Mouse (Mus musculus): ENCODE data around the gene Zfp697. TPM values are rescaled to one million over a fixed set of nuclear protein-coding genes. Genes with fewer than 3 reads are reported as not detected.
"Not testable (repeated sequence)": the region's sequence is repeated elsewhere in the genome, so short reads cannot be mapped to it uniquely, and the experiment has no call there.

Zfp697 gene
- polyA plus RNA-seq, 1 experiment from 2014 or later, result 7.9 TPM

DNA sequence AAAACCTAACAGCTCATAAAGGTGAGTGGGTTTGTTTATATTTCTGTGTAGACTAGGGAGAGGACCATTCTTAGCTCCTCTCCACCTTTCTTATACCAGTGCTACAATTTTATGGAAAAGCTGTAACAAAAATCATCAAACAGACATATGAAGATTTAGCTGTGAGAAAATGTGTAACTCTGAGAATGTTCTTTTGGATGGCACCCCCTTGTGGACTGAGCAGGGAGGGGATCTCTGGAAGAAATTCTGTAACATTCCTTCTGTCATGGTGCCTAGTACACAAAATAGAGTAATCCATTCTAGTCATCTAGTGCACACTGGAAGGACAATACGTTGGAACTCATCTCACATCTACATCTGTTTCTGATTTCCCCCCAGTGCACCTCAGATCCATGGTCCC lies 358.8 kb downstream of the Zfp697 start:
- 58% methylated on average over 1 of the region's 1 CpGs for WGBS
- not testable (repeated sequence) for H3K4me1 ChIP-seq; H3K4me3 ChIP-seq; H3K27me3 ChIP-seq; ATAC-seq (ENCODE audit: borderline replicate concordance, extremely low read depth, low FRiP score, low TSS enrichment); H3K9ac ChIP-seq; H3K9me3 ChIP-seq; H3K27ac ChIP-seq; H3K36me3 ChIP-seq; H3K4me2 ChIP-seq

DNA sequence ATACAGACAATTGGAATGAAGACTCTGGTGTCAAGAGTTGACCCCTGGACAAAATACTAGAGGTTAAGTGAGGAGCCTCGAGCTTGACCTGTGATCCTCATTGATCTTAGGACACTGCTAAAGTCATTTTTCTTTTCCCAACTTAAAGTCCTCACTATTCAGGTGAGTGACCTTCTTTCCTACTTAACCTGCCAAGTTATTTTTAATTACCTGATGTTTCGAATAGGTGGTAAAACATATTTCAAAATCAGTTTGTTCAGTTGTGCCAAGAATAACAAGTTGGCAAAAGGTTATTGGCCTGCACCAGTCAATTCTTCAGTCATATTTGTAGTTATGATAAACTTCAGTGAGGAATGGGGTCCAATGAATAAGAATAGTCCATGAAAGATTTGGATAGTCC lies 369.9 kb downstream of the Zfp697 start:
- H3K36me3 ChIP-seq, result no peaks in the 10 kb centered on the region
- no peak overlapping the region for H3K9ac ChIP-seq
- ATAC-seq (ENCODE audit: borderline replicate concordance, extremely low read depth, low FRiP score, low TSS enrichment), result no peak
- no peak overlapping the region for H3K27ac ChIP-seq
- H3K4me2 ChIP-seq, result no peak overlapping the region
- H3K27me3 ChIP-seq, result no peaks in the 10 kb centered on the region
- H3K4me1 ChIP-seq, result no peaks in the 10 kb centered on the region
- H3K9me3 ChIP-seq, result no peaks in the 10 kb centered on the region
- no peak overlapping the region for H3K4me3 ChIP-seq
- WGBS, result 56% methylated on average over 2 of the region's 2 CpGs

DNA sequence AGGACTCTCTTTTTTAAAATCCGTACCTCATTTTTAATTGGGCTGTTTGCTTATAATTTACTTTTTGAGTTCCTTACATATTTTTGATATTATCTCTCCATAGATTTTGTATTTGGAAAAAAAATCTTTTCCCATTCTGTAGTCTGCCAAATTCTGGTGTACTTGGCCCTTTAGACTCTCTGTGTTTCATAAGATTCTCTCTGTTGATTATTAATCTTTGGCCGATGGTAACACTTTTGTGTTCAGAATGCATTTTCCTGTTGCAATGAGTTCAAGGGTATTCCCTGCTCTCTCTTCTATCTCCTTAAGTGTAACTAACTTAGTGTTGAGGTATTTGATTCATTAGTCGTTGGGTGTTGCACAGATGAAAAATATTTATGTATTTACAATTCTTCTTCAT lies 374.6 kb downstream of the Zfp697 start:
- no peak for ATAC-seq (ENCODE audit: borderline replicate concordance, extremely low read depth, low FRiP score, low TSS enrichment)
- Histone ChIP-seq H3K36me3 (no peaks in the 10 kb centered on the region), H3K4me2 (no peak overlapping the region), H3K9me3 (no peaks in the 10 kb centered on the region), H3K4me1 (no peaks in the 10 kb centered on the region), H3K27ac (no peak overlapping the region), H3K4me3 (no peak overlapping the region), H3K9ac (no peak overlapping the region), H3K27me3 (no peaks in the 10 kb centered on the region)
- 77% methylated on average over 3 of the region's 3 CpGs for WGBS

DNA sequence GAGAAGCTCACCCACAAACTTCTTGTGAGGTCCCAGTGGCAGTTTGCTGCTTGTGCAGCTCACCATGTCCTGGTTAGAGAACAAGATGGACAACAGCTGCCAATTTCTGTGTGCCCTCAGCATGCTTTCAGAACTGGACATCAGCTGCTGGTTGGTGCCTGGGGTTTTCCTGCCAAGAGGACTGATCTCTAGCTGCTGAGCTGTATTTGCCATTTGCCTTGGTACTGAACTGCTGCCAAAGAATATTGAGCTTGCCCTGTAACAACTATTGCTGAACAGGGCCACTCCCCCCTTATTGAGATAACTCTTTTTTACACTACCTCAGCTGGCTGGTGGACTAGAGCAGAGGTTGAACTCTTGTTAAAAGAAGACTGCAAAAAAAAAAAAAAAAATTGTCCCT lies 381.9 kb downstream of the Zfp697 start:
- Histone ChIP-seq H3K27ac (no peak overlapping the region), H3K9ac (no peak overlapping the region), H3K36me3 (no peaks in the 10 kb centered on the region), H3K27me3 (no peaks in the 10 kb centered on the region), H3K4me3 (no peak overlapping the region), H3K4me2 (no peak overlapping the region), H3K4me1 (no peaks in the 10 kb centered on the region), H3K9me3 (no peaks in the 10 kb centered on the region)
- ATAC-seq (ENCODE audit: borderline replicate concordance, extremely low read depth, low FRiP score, low TSS enrichment), result no peak

DNA sequence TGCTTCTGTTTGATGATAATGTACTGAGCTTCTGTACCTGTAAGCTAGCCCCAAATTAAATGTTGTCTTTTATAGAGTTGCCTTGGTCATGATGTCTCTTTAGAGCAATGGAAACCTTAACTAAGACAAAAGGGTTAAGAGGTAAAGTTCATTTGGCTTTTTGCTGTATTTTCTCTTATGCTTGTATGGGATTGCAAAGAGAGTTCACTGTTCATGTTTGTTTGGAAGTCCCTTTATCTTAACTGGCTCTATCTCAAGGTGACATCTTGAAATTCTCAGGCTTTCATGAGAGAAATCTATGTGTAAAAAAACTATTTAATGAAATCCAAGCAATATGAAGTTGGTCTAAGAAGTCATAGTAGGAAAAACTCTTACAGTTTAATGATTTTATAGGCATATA lies 398.7 kb downstream of the Zfp697 start:
- H3K27me3 ChIP-seq, result no peaks in the 10 kb centered on the region
- no peaks in the 10 kb centered on the region for H3K4me1 ChIP-seq
- no peaks in the 10 kb centered on the region for H3K36me3 ChIP-seq
- no peak overlapping the region for H3K27ac ChIP-seq
- no peaks in the 10 kb centered on the region for H3K9me3 ChIP-seq
- H3K4me2 ChIP-seq, result no peak overlapping the region
- no peak overlapping the region for H3K9ac ChIP-seq
- ATAC-seq (ENCODE audit: borderline replicate concordance, extremely low read depth, low FRiP score, low TSS enrichment), result no peak
- H3K4me3 ChIP-seq, result no peak overlapping the region

DNA sequence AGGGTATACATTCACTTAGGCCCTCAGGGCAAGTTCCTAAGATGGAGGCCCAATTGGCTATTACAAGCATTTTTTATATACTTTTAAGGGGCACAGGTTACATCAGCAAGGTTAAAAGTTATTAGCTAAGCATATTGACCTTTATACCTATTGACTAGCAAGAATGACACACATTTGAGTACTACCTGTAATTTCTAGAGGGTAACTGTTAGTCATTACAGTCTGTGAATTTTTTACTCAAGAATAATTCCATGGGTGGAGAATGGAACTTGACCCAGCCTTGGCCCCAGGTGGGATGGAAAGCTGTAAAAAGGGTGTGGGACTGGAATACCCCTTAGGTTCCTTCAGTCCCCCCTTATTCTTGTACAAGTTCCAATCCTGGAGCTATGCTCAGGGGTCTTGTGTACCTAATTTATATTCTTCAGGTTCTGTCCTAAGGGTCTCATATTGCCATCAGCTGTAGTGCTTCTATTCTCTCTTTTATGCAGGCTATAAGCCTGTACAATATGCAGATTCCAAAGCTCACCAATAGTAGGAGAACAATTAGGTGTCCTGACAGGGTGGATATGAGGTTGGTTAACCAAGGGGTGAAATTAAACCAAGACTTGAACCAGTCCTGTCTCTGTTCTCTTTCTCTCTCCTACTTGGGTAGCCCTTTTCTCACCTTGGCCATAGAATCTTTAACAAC lies 400.1 kb downstream of the Zfp697 start:
- Histone ChIP-seq H3K4me3 (no peak overlapping the region), H3K9ac (no peak overlapping the region), H3K27ac (no peak overlapping the region), H3K4me1 (no peaks in the 10 kb centered on the region), H3K27me3 (no peaks in the 10 kb centered on the region), H3K9me3 (no peaks in the 10 kb centered on the region), H3K4me2 (no peak overlapping the region), H3K36me3 (no peaks in the 10 kb centered on the region)
- no peak for ATAC-seq (ENCODE audit: borderline replicate concordance, extremely low read depth, low FRiP score, low TSS enrichment)

DNA sequence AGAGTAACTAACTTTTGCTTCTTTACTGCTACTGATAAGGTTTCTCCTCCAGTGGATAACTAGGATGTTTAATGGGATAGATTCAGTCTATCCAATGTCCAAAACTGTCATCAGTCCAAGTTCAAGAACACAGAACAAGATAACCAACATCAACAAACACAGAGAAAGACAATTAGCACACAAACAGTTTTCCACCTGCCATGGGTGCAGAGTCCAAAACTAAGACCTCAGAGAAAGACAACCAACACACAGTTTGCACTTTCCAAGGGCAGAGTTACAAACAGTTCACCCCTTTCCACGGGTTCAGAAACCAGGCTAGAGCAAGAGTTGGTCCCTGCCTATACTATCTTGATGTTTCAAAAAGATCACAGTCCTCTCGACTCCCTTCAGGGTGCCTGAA lies 404.3 kb downstream of the Zfp697 start:
- Histone ChIP-seq H3K4me3 (no peak overlapping the region), H3K27ac (no peak overlapping the region), H3K36me3 (no peaks in the 10 kb centered on the region), H3K4me1 (no peaks in the 10 kb centered on the region), H3K9me3 (no peaks in the 10 kb centered on the region), H3K27me3 (no peaks in the 10 kb centered on the region), H3K9ac (no peak overlapping the region), H3K4me2 (no peak overlapping the region)
- no peak for ATAC-seq (ENCODE audit: borderline replicate concordance, extremely low read depth, low FRiP score, low TSS enrichment)
- WGBS, result 62% methylated on average over 2 of the region's 2 CpGs

Other genes starting within 250 kb of the Zfp697 start
- gene Adam30, start 221.8 kb upstream of the Zfp697 start, polyA plus RNA-seq (2015; fragmentation: Nextera tagmentation; extraction: Ambion mirVana), result not detected in 2 replicates
- not detected in 2 replicates for gene Reg4, start 160.3 kb upstream of the Zfp697 start, polyA plus RNA-seq (2015; fragmentation: Nextera tagmentation; extraction: Ambion mirVana)
- 4.2 and 4.4 TPM in 2 replicates for gene Hmgcs2, start 102.0 kb upstream of the Zfp697 start, polyA plus RNA-seq (2015; fragmentation: Nextera tagmentation; extraction: Ambion mirVana)
- gene Phgdh, start 42.5 kb upstream of the Zfp697 start, polyA plus RNA-seq (2015; fragmentation: Nextera tagmentation; extraction: Ambion mirVana), result 202 and 209 TPM in 2 replicates
- not detected in 2 replicates for gene Gm4450, start 74.7 kb downstream of the Zfp697 start, polyA plus RNA-seq (2015; fragmentation: Nextera tagmentation; extraction: Ambion mirVana)
- gene Hsd3b4, start 128.1 kb downstream of the Zfp697 start, polyA plus RNA-seq (2015; fragmentation: Nextera tagmentation; extraction: Ambion mirVana), result 0.11 TPM in 1 of 2 replicates, not detected in the other
- gene Gm10681, start 206.3 kb downstream of the Zfp697 start, polyA plus RNA-seq (2015; fragmentation: Nextera tagmentation; extraction: Ambion mirVana), result 0.11 TPM in 1 of 2 replicates, not detected in the other
- gene Hsd3b5, start 247.8 kb downstream of the Zfp697 start, polyA plus RNA-seq (2015; fragmentation: Nextera tagmentation; extraction: Ambion mirVana), result not detected in 2 replicates

All from lung, embryonic 15.5 days (tissue).